Mouse (Mus musculus): Measurements from ENCODE around the gene Tbc1d10a.

Tbc1d10a gene

GRCm38 (mm10) chr11:4237389-4237912 is 50.9 kb downstream of the Tbc1d10a start:
- no peak for DNase-seq (ENCODE audit: low read depth, low spot score)

GRCm38 (mm10) chr11:4238167-4238566 is 51.6 kb downstream of the Tbc1d10a start:
- no peak for DNase-seq (ENCODE audit: low read depth, low spot score)

GRCm38 (mm10) chr11:4239691-4240090 is 53.1 kb downstream of the Tbc1d10a start:
- DNase-seq (ENCODE audit: low read depth, low spot score), result no peak

GRCm38 (mm10) chr11:4240151-4240550 is 53.6 kb downstream of the Tbc1d10a start:
- DNase-seq (ENCODE audit: low read depth, low spot score), result no peak

GRCm38 (mm10) chr11:4241180-4241579 is 54.6 kb downstream of the Tbc1d10a start:
- no peak for DNase-seq (ENCODE audit: low read depth, low spot score)

- DNase-seq (ENCODE audit: low read depth, low spot score), result no peak
Observed at GRCm38 (mm10) chr11:4246126-4246525, 59.5 kb downstream of the Tbc1d10a start.

GRCm38 (mm10) chr11:4246623-4247022 is 60.0 kb downstream of the Tbc1d10a start:
- DNase-seq (ENCODE audit: low read depth, low spot score), result no peak

GRCm38 (mm10) chr11:4247201-4247959 is 60.8 kb downstream of the Tbc1d10a start:
- DNase-seq (ENCODE audit: low read depth, low spot score), result no peak

GRCm38 (mm10) chr11:4249151-4249550 is 62.6 kb downstream of the Tbc1d10a start:
- DNase-seq (ENCODE audit: low read depth, low spot score), result no peak

- no peak for DNase-seq (ENCODE audit: low read depth, low spot score)
Observed at GRCm38 (mm10) chr11:4250290-4250689, 63.7 kb downstream of the Tbc1d10a start.

GRCm38 (mm10) chr11:4251376-4251775 is 64.8 kb downstream of the Tbc1d10a start:
- no peak for DNase-seq (ENCODE audit: low read depth, low spot score)

- DNase-seq (ENCODE audit: low read depth, low spot score), result no peak
Observed at GRCm38 (mm10) chr11:4252886-4253285, 66.3 kb downstream of the Tbc1d10a start.

- DNase-seq (ENCODE audit: low read depth, low spot score), result no peak
Observed at GRCm38 (mm10) chr11:4256846-4257607, 70.4 kb downstream of the Tbc1d10a start, which contains the start of gene Lif. Gene Lif (plus strand): TSS chr11:4257557.

- no peak for DNase-seq (ENCODE audit: low read depth, low spot score)
Observed at GRCm38 (mm10) chr11:4257756-4258155, 71.2 kb downstream of the Tbc1d10a start.

GRCm38 (mm10) chr11:4258657-4259082 is 72.1 kb downstream of the Tbc1d10a start:
- peak; percentile 76 for DNase-seq (ENCODE audit: low read depth, low spot score)

- DNase-seq (ENCODE audit: low read depth, low spot score), result peak; percentile 31
Observed at GRCm38 (mm10) chr11:4260463-4261187, 74.0 kb downstream of the Tbc1d10a start.

- peak; percentile 46 for DNase-seq (ENCODE audit: low read depth, low spot score)
Observed at GRCm38 (mm10) chr11:4261188-4261494, 74.6 kb downstream of the Tbc1d10a start.

- DNase-seq (ENCODE audit: low read depth, low spot score), result peak; percentile 20
Observed at GRCm38 (mm10) chr11:4261969-4262368, 75.4 kb downstream of the Tbc1d10a start.

GRCm38 (mm10) chr11:4262847-4263246 is 76.3 kb downstream of the Tbc1d10a start:
- DNase-seq (ENCODE audit: low read depth, low spot score), result no peak

- DNase-seq (ENCODE audit: low read depth, low spot score), result no peak
Observed at GRCm38 (mm10) chr11:4263296-4263695, 76.7 kb downstream of the Tbc1d10a start.

- no peak for DNase-seq (ENCODE audit: low read depth, low spot score)
Observed at GRCm38 (mm10) chr11:4264066-4264465, 77.5 kb downstream of the Tbc1d10a start.

All from brain, adult 2 months (tissue).